Mouse (Mus musculus) cerebellum, adult 2 months (tissue): Measurements from ENCODE around the gene Fbxo4.

Experiments used
- CTCF ChIP-seq: fragments of 200-500 bp; IDR thresholded peaks from 2 replicates; pipeline ENCODE4 v1.5.1; 2011; ENCODE audit warnings: low read depth, mild to moderate bottlenecking, control low read depth, low read length, moderate library complexity, borderline replicate concordance; ENCODE audit not compliant: insufficient read depth
- POLR2A ChIP-seq: fragments of 200-500 bp; IDR thresholded peaks from 2 replicates; pipeline ENCODE4 v1.6.1; 2011; ENCODE audit warnings: low read length, control low read depth, borderline replicate concordance; ENCODE audit not compliant: insufficient read depth

DNA sequence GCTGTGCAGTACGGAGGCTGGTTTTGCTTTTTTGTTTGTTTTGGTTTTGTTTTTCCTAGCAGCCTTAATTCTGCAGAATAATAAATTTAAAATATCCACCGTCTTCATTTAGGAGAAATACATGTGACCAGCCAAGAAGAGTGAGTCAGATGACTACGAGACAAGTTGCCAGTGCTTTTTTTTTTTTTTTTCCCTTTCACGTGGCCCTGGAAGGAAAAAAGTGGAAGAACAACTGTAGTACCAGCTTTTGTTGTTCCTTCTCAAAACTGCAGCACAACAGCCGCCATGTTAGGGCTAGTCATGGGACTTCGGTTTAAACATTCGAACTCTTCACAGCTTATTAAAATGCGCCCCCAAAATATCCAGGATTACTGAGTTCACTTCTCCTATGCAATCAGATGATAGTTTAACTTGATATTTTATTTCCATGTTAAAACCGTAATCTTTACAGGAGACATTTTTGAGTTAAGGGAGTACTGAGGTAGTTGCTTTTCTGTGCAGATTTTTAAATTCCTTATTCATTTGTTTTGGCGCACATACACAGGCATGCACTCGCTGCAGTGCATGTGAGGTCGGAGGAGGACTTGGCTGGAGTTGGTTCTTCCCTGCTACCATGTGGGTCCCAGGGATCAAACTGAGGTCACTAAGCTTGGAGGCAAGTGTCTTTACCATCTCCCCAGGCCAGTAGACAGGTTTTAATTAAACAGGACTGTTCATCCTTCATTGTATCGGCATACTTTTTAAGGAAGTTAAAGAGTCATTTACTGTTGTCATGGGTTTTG lies 45.5 kb upstream of the Fbxo4 start:
- TF ChIP-seq CTCF (no peak), POLR2A (no peak)
